Mouse (Mus musculus): Measurements from ENCODE around the gene Racgap1.
A peak's percentile ranks its signal among the peaks of the same experiment; 100 is the strongest.

The Racgap1 gene

DNA sequence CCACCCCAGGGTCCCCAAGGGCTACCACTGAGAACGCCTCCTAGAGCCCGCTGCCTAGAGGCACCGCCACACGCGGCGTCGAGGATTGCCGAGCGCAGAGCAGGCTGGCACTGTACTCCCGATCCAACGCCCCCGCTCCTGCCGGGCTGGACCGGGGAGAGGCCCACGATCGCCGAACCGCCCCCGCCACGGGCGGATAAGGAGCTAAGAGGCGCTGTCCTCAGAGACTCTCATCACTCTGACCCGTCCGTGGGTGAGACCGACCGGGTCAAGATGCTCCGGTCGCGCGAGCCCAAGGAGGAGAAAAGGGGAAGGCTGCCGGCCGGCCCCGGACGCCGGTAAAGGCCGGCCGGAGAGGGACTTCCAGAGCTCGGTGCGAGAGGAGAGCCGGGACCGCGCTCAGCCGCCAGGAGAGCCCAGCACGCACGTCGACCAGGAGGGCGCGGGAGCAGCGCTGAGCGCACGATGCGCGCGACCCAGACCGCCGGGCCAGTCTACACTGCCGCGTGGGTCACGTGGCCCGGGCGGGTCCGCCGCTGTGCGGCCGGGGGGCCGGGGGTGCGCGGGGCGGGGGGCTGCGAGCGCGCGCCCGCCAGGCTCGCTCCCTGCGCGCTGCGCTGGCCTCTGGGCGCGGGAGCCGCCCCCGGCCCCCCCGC, 60.9 kb downstream of the Racgap1 start, which contains the start of gene Aqp5:
Gene Aqp5 (plus strand): TSS at position 354 of the 656 bp plus-strand sequence.
- no peak for DNase-seq (ENCODE audit: low spot score in 2 of 2)

DNA sequence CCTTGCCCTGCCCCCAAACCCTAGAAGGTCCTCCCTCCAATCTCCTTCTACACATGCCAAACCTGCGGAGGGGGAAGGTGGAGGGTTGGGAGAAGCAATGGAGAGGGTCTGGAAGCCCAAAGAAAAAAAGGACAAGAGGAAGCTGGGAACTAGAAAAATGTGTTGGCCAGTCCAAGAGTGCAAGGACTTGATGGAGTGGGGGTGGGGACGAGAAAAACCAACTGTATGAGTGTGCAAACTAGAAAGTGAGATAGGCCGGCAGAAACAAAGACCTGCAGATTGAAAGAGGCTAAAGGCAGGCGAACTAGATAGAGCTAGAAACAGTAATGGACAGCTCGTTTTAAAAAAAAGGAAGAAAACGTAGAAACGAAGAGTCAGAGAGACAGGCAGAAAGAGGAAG, 61.8 kb downstream of the Racgap1 start:
- no peak for DNase-seq (ENCODE audit: low spot score in 2 of 2)

DNA sequence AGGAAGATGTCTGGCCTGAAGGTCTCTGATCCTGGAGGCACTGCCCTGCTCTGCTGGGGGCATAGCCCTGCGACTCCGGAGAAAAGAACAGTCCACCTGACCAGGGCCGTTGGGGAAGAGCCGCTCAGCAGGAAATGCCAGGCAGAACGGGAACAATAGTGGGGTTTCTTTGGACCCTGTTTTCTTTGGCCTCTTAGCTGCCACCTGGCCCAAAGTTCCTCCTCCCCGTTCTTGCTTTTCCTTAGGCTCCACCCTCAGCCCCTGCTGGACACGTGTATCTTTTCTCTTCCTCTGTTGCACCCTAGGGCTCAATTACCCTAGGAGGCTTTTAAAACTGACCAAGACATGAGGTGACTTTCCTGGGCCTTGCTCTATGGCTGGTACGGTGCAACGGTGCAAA, 62.2 kb downstream of the Racgap1 start:
- DNase-seq (ENCODE audit: low spot score in 2 of 2), result no peak

DNA sequence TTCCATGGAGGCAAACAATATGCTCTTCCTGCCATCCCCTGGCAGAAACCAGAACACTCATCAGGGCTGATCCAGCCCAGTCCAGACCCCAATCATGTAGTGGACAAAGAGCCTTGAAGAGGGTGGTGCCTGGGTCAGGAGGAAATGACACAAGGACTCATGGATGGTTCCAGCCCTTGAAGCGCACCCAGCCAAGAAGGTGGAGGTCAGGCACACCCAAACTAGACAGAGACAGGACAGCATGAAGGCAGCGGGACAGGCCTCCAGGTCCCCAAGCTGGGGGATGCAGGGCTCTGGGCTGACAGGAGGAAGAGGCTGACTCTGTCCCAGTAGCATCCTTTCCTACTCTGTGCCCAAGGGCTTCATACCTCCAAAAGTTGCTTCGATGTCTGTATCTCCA, 64.9 kb downstream of the Racgap1 start:
- DNase-seq (ENCODE audit: low spot score in 2 of 2), result no peak

DNA sequence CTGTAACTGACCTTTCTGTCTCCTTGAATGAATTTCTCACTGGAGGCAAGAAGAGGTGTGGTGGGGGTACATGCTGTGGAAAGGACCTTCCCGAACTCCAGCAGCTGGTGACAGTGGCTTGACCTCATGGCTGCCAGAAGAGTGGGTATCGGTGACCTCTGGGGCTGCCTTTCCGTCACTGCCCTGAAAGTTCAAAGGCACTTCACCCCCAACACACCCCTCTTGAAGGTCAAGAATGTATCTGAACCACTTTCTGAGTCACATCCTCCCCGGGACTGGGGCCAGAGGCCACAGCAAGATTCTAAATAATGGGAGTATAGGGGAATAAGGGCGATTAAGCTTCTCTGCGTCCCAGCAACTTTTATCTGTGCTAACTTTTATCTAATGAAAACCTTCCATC, 65.7 kb downstream of the Racgap1 start:
- no peak for DNase-seq (ENCODE audit: low spot score in 2 of 2)

DNA sequence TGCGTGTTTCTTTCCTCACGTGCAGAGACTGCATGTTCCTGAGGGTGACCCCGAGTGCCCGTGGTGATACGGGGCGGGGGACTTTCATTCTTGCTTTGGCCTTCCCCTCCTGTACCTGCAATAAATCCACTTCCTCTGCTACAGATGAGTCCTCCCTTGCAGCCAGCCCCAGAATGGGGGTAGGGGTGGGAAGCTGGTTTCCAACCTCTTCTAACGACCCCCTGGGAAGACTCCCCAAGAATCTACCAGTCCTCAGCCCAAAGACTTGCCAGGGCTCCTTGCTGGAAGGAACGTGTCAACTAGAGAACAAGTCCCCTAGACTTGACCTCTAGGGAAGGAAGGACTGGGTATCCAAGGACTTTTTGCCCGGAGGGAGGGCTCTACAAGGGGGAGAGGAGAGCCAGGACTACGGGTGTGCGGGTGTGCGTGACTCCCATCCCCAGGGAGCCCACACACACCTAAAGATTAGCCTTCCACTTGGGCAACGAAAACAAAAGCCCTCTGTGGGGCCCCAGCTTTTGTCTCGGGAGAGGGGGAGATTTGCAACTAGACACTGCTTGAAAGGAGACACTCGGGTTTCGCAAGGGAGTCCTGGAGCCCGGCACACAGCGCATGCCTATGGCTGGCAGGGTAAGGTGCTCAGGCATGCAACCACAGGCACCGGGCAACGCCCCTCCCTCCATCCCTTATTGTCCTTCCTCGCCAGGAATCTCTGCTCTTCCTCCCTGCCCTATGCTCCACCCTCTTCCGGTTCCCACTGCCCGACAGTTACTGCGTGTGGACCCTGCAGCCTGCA, 66.9 kb downstream of the Racgap1 start:
- DNase-seq (ENCODE audit: low spot score in 2 of 2), result no peak

DNA sequence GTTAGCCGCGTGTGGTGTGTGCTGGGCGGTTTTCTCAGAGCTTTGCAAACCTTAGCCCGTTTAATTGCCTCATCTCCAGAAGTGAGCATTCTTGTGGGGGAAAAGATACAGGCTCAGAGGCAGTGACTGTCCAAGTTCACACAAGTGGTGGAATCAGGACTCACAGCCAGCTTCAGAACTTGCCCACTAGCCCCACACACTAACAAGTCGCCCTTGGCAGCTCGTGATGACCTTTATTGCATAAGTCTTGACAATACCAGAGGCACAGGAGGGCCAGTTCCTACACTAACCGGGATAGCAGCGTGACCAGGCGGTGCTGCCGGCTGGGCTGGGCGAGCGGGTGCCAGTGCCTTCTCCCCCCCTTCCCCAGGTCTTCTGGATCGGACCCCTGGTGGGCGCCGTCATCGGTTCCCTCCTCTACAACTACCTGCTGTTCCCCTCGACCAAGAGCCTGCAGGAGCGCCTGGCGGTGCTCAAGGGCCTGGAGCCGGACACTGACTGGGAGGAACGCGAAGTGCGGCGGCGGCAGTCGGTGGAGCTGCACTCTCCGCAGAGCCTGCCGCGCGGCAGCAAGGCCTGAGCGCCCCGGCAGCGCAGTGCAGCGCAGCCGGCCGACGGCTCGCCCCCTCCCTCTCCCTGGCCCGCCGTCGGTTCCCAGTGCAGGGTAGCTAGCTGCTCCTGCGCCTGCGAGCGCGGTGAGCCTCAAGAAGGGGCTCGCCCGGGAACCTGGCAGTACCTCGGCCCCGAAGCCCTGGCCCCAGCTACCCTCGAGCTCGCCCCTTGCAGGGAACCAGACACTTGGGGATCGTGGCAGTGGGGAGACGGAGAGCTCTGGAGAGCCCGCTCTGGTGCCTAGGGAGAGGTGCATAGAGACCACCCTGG, 67.8 kb downstream of the Racgap1 start:
- peak in 1 of 2 experiments; percentile 17 for DNase-seq (ENCODE audit: low spot score in 2 of 2)

DNA sequence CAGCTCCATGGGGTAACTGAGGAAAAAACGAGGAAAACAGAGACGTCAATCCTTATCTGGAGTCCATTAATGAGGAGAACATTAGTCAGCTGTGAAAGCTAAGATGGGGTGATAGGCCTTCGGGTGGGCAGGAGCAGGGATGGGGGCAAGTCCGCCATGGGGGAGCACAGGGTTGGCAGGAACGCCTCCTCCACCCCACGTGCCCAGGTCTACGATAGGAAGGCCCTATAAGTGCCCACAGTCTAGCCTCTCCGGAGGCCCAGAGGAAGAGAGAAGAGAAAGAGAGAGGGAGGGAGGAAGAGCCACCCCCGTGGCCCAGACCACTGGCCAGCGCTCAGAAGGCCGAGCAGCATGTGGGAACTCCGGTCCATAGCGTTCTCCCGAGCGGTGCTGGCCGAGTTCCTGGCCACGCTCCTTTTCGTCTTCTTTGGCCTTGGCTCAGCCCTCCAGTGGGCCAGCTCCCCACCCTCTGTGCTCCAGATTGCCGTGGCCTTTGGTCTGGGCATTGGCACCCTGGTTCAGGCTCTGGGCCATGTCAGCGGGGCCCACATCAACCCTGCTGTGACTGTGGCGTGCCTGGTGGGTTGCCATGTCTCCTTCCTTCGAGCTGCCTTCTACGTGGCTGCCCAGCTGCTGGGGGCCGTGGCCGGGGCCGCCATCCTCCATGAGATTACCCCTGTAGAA, 72.5 kb downstream of the Racgap1 start, which contains the start of gene Aqp2:
Gene Aqp2 (plus strand): TSS at position 254 of the 684 bp plus-strand sequence.
- no peak for DNase-seq (ENCODE audit: low spot score in 2 of 2)

All from heart, adult 9 months (tissue).